Mouse (Mus musculus): ENCODE data around the gene Ren1.

GRCm38 (mm10) chr1:133394702-133395101, 44.4 kb downstream of the Ren1 start:
- TF ChIP-seq CTCF (IDR thresholded peaks at IDR 0.05; ENCODE audit: low read depth) (no peak), EP300 (IDR thresholded peaks at IDR 0.05; ENCODE audit: low read depth) (no peak)

Measured in heart, postnatal 0 days (tissue).